9 mouse cellular contexts compared by ENCODE assay signal in genomic region chr1:89922883-89923641, GRCm38 (mm10). TPM values are rescaled to one million over a fixed set of nuclear protein-coding genes. Genes with fewer than 3 reads are reported as not detected.
DNase-seq lines count a peak whose midpoint lies in the region; ATAC-seq lines count a peak whose summit lies in the region.
"Had no signal": no experiment of that assay in that cellular context is flagged by ENCODE, and none has a peak within 500 bp of the region (broad histone marks: within the 10 kb centered on the region; RNA-seq: fewer than 3 reads in every experiment).

No protein-coding gene starts in this region.

- H3K4me1 ChIP-seq in heart, embryonic 13.5 days: peaks cover 24% of the 10 kb centered on the region
- peaks cover 8% of the 10 kb centered on the region for H3K4me1 ChIP-seq in intestine, embryonic 15.5 days (replicated peaks)

- DNase-seq in heart, postnatal 14 days: no peak
- peak; percentile 76 for DNase-seq in embryo, embryonic 10 days (ENCODE audit: low spot score)
- peak; percentile 67 for DNase-seq in neural tube, embryonic 10.5 days (ENCODE audit: extremely low spot score, low spot score)
- DNase-seq in layer of hippocampus, postnatal 25 days (ENCODE audit: extremely low spot score in 1 of 2, low spot score in 1 of 2): no peak
- DNase-seq in layer of hippocampus, postnatal 36 days: no peak
- DNase-seq in right cerebral cortex, adult 2 months (ENCODE audit: low spot score in 2 of 2): no peak
- DNase-seq: kidney, postnatal 4 days had no signal

- no peak overlapping the region for H3K27ac ChIP-seq in heart, embryonic 13.5 days (replicated peaks)
- no peak overlapping the region for H3K27ac ChIP-seq in intestine, embryonic 15.5 days

- H3K9me3 ChIP-seq in heart, embryonic 13.5 days: no peaks in the 10 kb centered on the region
- H3K9me3 ChIP-seq in intestine, embryonic 15.5 days: no peaks in the 10 kb centered on the region

- H3K4me3 ChIP-seq in heart, embryonic 13.5 days: peak overlapping the region; percentile 39
- 0 out of 2 replicates have a peak overlapping the region, but pooled peaks have one; percentile 14 for H3K4me3 ChIP-seq in intestine, embryonic 15.5 days (replicated peaks)

- H3K36me3 ChIP-seq in heart, embryonic 13.5 days: no peaks in the 10 kb centered on the region
- H3K36me3 ChIP-seq in intestine, embryonic 15.5 days: no peaks in the 10 kb centered on the region

- H3K9ac ChIP-seq in heart, embryonic 13.5 days: peak overlapping the region; percentile 37; the same call in 1 of the 2 replicates
- no peak overlapping the region for H3K9ac ChIP-seq in intestine, embryonic 15.5 days

- intact Hi-C loops in heart, postnatal 14 days (cut with DNase I): no loop called here

- peak overlapping the region; percentile 65 for H3K4me2 ChIP-seq in heart, embryonic 13.5 days
- peak overlapping the region; percentile 43 for H3K4me2 ChIP-seq in intestine, embryonic 15.5 days (replicated peaks)

- no peak; the same call in 1 of the 2 replicates for ATAC-seq in heart, embryonic 13.5 days (ENCODE audit: extremely low read depth, insufficient number of reproducible peaks, low FRiP score, low TSS enrichment)
- no peak for ATAC-seq in intestine, embryonic 15.5 days

- 1% methylated on average over 39 of the region's 41 CpGs for WGBS in heart, embryonic 13.5 days
- WGBS in intestine, embryonic 15.5 days: under 1% methylated on average over 41 of the region's 41 CpGs

- peaks cover 100% of the 10 kb centered on the region for H3K27me3 ChIP-seq in heart, embryonic 13.5 days (replicated peaks)
- peaks cover 95% of the 10 kb centered on the region for H3K27me3 ChIP-seq in intestine, embryonic 15.5 days (replicated peaks)

RNA-seq across cellular contexts. Expression of gene Gbx2, which starts 7.9 kb away (rescaled TPM):
- 0.13 and 0.29 TPM in 2 replicates for polyA plus RNA-seq in heart, embryonic 13.5 days (2015; fragmentation: Nextera tagmentation; extraction: Ambion mirVana)
- not detected for total RNA-seq in heart, postnatal 14 days (2021)
- polyA plus RNA-seq in intestine, embryonic 15.5 days (2015; fragmentation: Nextera tagmentation; extraction: Ambion mirVana): 0.09 and 0.15 TPM in 2 replicates
- under 1 TPM in 1 of 2 experiments, not detected in 1; 0.44 TPM for total RNA-seq in layer of hippocampus, postnatal 25 days (2021)
- total RNA-seq in layer of hippocampus, postnatal 36 days (2021): under 1 TPM in 1 of 2 experiments, not detected in 1; 0.17 TPM

Comparison
In these comparisons a context has a peak if more than half of its experiments do, and no peak if none do; other contexts are left out.
1. DNase-seq: peak in embryo, embryonic 10 days (single experiment) and neural tube, embryonic 10.5 days (single experiment); none in heart, postnatal 14 days (0 of 2), layer of hippocampus, postnatal 25 days (0 of 2), layer of hippocampus, postnatal 36 days (0 of 2) and right cerebral cortex, adult 2 months (0 of 2).